Mouse (Mus musculus): ENCODE measurements around the gene Tubb3. TPM values are rescaled to one million over a fixed set of nuclear protein-coding genes. Genes with fewer than 3 reads are reported as not detected.

Gene Tubb3
- total RNA-seq, 4 experiments from 2014 or later = 381 to 406 (median 387) TPM

Other genes starting within 250 kb of the Tubb3 start
- under 1 TPM in 1 of 4 experiments, not detected in 3; 0.16 TPM for gene Dpep1, start 225.2 kb upstream of the Tubb3 start, total RNA-seq (2022)
- 100 to 1,000 TPM in 1 of 4 experiments, 10 to 100 TPM in 3; 86.9 to 101 (median 93.5) TPM for gene Chmp1a, start 198.7 kb upstream of the Tubb3 start, total RNA-seq (2022)
- 1 to 10 TPM; 6.0 to 7.9 (median 6.2) TPM for gene Spata33, start 198.6 kb upstream of the Tubb3 start, total RNA-seq (2022)
- gene Cdk10, start 186.6 kb upstream of the Tubb3 start, total RNA-seq (2022) = 100 to 1,000 TPM in 1 of 4 experiments, 10 to 100 TPM in 3; 87.5 to 104 (median 91.5) TPM
- 10 to 100 TPM; 54.3 to 61.9 (median 60.4) TPM for gene Spata2l, start 175.2 kb upstream of the Tubb3 start, total RNA-seq (2022)
- gene Zfp276, start 157.2 kb upstream of the Tubb3 start, total RNA-seq (2022) = 10 to 100 TPM; 20.0 to 25.7 (median 23.2) TPM
- gene Vps9d1, start 157.1 kb upstream of the Tubb3 start, total RNA-seq (2022) = 10 to 100 TPM; 53.3 to 72.7 (median 58.6) TPM
- gene Fanca, start 92.8 kb upstream of the Tubb3 start, total RNA-seq (2022) = 1 to 10 TPM; 1.3 to 2.8 (median 2.2) TPM
- gene Spire2, start 78.7 kb upstream of the Tubb3 start, total RNA-seq (2022) = 10 to 100 TPM; 17.3 to 19.0 (median 18.1) TPM
- gene Tcf25, start 37.7 kb upstream of the Tubb3 start, total RNA-seq (2022) = 100 to 1,000 TPM; 555 to 559 (median 558) TPM
- not detected for gene Mc1r, start 4.3 kb upstream of the Tubb3 start, total RNA-seq (2022)
- 10 to 100 TPM; 54.1 to 61.0 (median 57.0) TPM for gene Def8, start 12.1 kb downstream of the Tubb3 start, total RNA-seq (2022)
- gene Afg3l1, start 66.5 kb downstream of the Tubb3 start, total RNA-seq (2022) = 10 to 100 TPM; 25.2 to 33.7 (median 32.5) TPM
- gene Dbndd1, start 104.0 kb downstream of the Tubb3 start, total RNA-seq (2022) = 10 to 100 TPM; 16.0 to 20.3 (median 17.6) TPM
- gene Gas8, start 107.4 kb downstream of the Tubb3 start, total RNA-seq (2022) = 10 to 100 TPM; 20.3 to 31.0 (median 26.1) TPM
- gene Rhou, start 242.5 kb downstream of the Tubb3 start, total RNA-seq (2022) = 10 to 100 TPM; 46.1 to 56.0 (median 49.3) TPM